Mouse (Mus musculus): Measurements from ENCODE around the gene Txnrd2.

Gene Txnrd2

GRCm38 (mm10) chr16:18416837-18417236 is 9.3 kb upstream of the Txnrd2 start:
- no peak for DNase-seq (ENCODE audit: extremely low spot score, low spot score)

- DNase-seq (ENCODE audit: extremely low spot score, low spot score) = no peak
Measured at GRCm38 (mm10) chr16:18417491-18417890, 8.7 kb upstream of the Txnrd2 start.

- no peak for DNase-seq (ENCODE audit: extremely low spot score, low spot score)
Measured at GRCm38 (mm10) chr16:18418756-18419602, 7.2 kb upstream of the Txnrd2 start.

GRCm38 (mm10) chr16:18419603-18420026 is 6.6 kb upstream of the Txnrd2 start:
- DNase-seq (ENCODE audit: extremely low spot score, low spot score) = no peak

GRCm38 (mm10) chr16:18420571-18420970 is 5.6 kb upstream of the Txnrd2 start:
- DNase-seq (ENCODE audit: extremely low spot score, low spot score) = no peak

- DNase-seq (ENCODE audit: extremely low spot score, low spot score) = no peak
Measured at GRCm38 (mm10) chr16:18423203-18423914, 2.8 kb upstream of the Txnrd2 start.

GRCm38 (mm10) chr16:18423915-18424265 is 2.3 kb upstream of the Txnrd2 start:
- no peak for DNase-seq (ENCODE audit: extremely low spot score, low spot score)

- DNase-seq (ENCODE audit: extremely low spot score, low spot score) = no peak
Measured at GRCm38 (mm10) chr16:18424364-18425045, 1.7 kb upstream of the Txnrd2 start.

GRCm38 (mm10) chr16:18425475-18426214 is 539 bp upstream of the Txnrd2 start:
- no peak for DNase-seq (ENCODE audit: extremely low spot score, low spot score)

GRCm38 (mm10) chr16:18426802-18427280 is 657 bp downstream of the Txnrd2 start, which contains the start of gene Comt:
Gene Comt (minus strand): TSS chr16:18426852.
- DNase-seq (ENCODE audit: extremely low spot score, low spot score) = no peak

GRCm38 (mm10) chr16:18428011-18428515 is 1.9 kb downstream of the Txnrd2 start:
- no peak for DNase-seq (ENCODE audit: extremely low spot score, low spot score)

- no peak for DNase-seq (ENCODE audit: extremely low spot score, low spot score)
Measured at GRCm38 (mm10) chr16:18428516-18429042, 2.4 kb downstream of the Txnrd2 start.

GRCm38 (mm10) chr16:18429641-18430040 is 3.5 kb downstream of the Txnrd2 start:
- no peak for DNase-seq (ENCODE audit: extremely low spot score, low spot score)

GRCm38 (mm10) chr16:18430641-18431212 is 4.5 kb downstream of the Txnrd2 start:
- DNase-seq (ENCODE audit: extremely low spot score, low spot score) = no peak

GRCm38 (mm10) chr16:18433341-18433920 is 7.2 kb downstream of the Txnrd2 start:
- DNase-seq (ENCODE audit: extremely low spot score, low spot score) = no peak

- DNase-seq (ENCODE audit: extremely low spot score, low spot score) = no peak
Measured at GRCm38 (mm10) chr16:18436128-18436527, 9.9 kb downstream of the Txnrd2 start.

- peak; percentile 98 for DNase-seq (ENCODE audit: extremely low spot score, low spot score)
Measured at GRCm38 (mm10) chr16:18443385-18443841, 17.2 kb downstream of the Txnrd2 start.

- no peak for DNase-seq (ENCODE audit: extremely low spot score, low spot score)
Measured at GRCm38 (mm10) chr16:18447243-18447642, 21.1 kb downstream of the Txnrd2 start.

GRCm38 (mm10) chr16:18448104-18448503 is 21.9 kb downstream of the Txnrd2 start:
- DNase-seq (ENCODE audit: extremely low spot score, low spot score) = no peak

GRCm38 (mm10) chr16:18449005-18449404 is 22.8 kb downstream of the Txnrd2 start:
- no peak for DNase-seq (ENCODE audit: extremely low spot score, low spot score)
